Mouse (Mus musculus): ENCODE measurements around the gene Phc1.
"Not testable (repeated sequence)": the region's sequence is repeated elsewhere in the genome, so short reads cannot be mapped to it uniquely, and the experiment has no call there.

- TF ChIP-seq POLR2A (IDR thresholded peaks at IDR 0.05; ENCODE audit: insufficient read length, low read depth); MYOD1 (IDR thresholded peaks at IDR 0.05; ENCODE audit: control insufficient read depth in 1 of 3, insufficient read length in 2 of 3, low read depth in 2 of 3): not testable (repeated sequence)
Measured at GRCm38 (mm10) chr6:122387177-122388028, 47.0 kb upstream of the Phc1 start.

Data from myocyte (in vitro differentiated cells).